Mouse (Mus musculus) gastrocnemius, adult 8-10 months (tissue): Measurements from ENCODE around the gene Slmap. TPM values are rescaled to one million over a fixed set of nuclear protein-coding genes. Genes with fewer than 3 reads are reported as not detected.
A peak's percentile ranks its signal among the peaks of the same experiment; 100 is the strongest.
"Not testable (repeated sequence)": the region's sequence is repeated elsewhere in the genome, so short reads cannot be mapped to it uniquely, and the experiment has no call there.

Experiments used
- DNase-seq, 2 experiments: peaks; one replicate each; pipeline ENCODE4 v3.0.0; 2022; ENCODE audit warnings: low spot score in 2 of 2
- total RNA-seq, 4 experiments: library from RNA; stranded (reverse); gene quantifications; 2 replicates each; pipeline ENCODE4 v1.2.4; 2022

Slmap gene
- 10 to 100 TPM; 72.9 to 88.9 (median 79.3) TPM for total RNA-seq

- peak; percentile 98 for DNase-seq
Observed at GRCm38 (mm10) chr14:26534757-26535479, at the start of gene Slmap. Gene Slmap (minus strand): TSS chr14:26534931.

- no peak for DNase-seq
Observed at GRCm38 (mm10) chr14:26583645-26584044, 48.9 kb upstream of the Slmap start.

- peak; percentile 75 to 86 for DNase-seq
Observed at GRCm38 (mm10) chr14:26579346-26580343, 44.9 kb upstream of the Slmap start.

- DNase-seq, result no peak
Observed at GRCm38 (mm10) chr14:26578791-26579191, 44.1 kb upstream of the Slmap start.

- DNase-seq, result peak in 1 of 2 experiments; percentile 10
Observed at GRCm38 (mm10) chr14:26576255-26576780, 41.6 kb upstream of the Slmap start.

GRCm38 (mm10) chr14:26573556-26573955 is 38.8 kb upstream of the Slmap start, which contains the start of gene Dennd6a:
Gene Dennd6a (plus strand): TSS chr14:26573856.
- DNase-seq, result not testable (repeated sequence)

- DNase-seq, result no peak
Observed at GRCm38 (mm10) chr14:26571951-26572675, 37.4 kb upstream of the Slmap start.

- DNase-seq, result no peak
Observed at GRCm38 (mm10) chr14:26569880-26570279, 35.1 kb upstream of the Slmap start.

GRCm38 (mm10) chr14:26562247-26562646 is 27.5 kb upstream of the Slmap start:
- no peak for DNase-seq

GRCm38 (mm10) chr14:26558536-26558935 is 23.8 kb upstream of the Slmap start:
- no peak for DNase-seq

- DNase-seq, result no peak
Observed at GRCm38 (mm10) chr14:26557581-26557980, 22.9 kb upstream of the Slmap start.

- no peak for DNase-seq
Observed at GRCm38 (mm10) chr14:26552853-26553252, 18.1 kb upstream of the Slmap start.

GRCm38 (mm10) chr14:26552441-26552840 is 17.7 kb upstream of the Slmap start:
- DNase-seq, result no peak

- no peak for DNase-seq
Observed at GRCm38 (mm10) chr14:26550712-26551111, 16.0 kb upstream of the Slmap start.

GRCm38 (mm10) chr14:26547516-26548488 is 13.1 kb upstream of the Slmap start:
- no peak for DNase-seq

- no peak for DNase-seq
Observed at GRCm38 (mm10) chr14:26542136-26542535, 7.4 kb upstream of the Slmap start.

GRCm38 (mm10) chr14:26540577-26540976 is 5.8 kb upstream of the Slmap start:
- peak in 1 of 2 experiments; percentile 27 for DNase-seq

- DNase-seq, result no peak
Observed at GRCm38 (mm10) chr14:26539241-26539640, 4.5 kb upstream of the Slmap start.

GRCm38 (mm10) chr14:26533821-26534756 is 642 bp downstream of the Slmap start:
- peak; percentile 12 to 14 for DNase-seq
